Mouse (Mus musculus) embryo, embryonic 9.5 days (tissue): ENCODE results near the gene H2-Q10.
"Not testable (repeated sequence)": the region's sequence is repeated elsewhere in the genome, so short reads cannot be mapped to it uniquely, and the experiment has no call there.

Experiments used
- DNase-seq: peaks from one replicate; pipeline ENCODE4 v3.0.0-alpha.2; 2017; ENCODE audit errors: extremely low spot score

The H2-Q10 gene

DNA sequence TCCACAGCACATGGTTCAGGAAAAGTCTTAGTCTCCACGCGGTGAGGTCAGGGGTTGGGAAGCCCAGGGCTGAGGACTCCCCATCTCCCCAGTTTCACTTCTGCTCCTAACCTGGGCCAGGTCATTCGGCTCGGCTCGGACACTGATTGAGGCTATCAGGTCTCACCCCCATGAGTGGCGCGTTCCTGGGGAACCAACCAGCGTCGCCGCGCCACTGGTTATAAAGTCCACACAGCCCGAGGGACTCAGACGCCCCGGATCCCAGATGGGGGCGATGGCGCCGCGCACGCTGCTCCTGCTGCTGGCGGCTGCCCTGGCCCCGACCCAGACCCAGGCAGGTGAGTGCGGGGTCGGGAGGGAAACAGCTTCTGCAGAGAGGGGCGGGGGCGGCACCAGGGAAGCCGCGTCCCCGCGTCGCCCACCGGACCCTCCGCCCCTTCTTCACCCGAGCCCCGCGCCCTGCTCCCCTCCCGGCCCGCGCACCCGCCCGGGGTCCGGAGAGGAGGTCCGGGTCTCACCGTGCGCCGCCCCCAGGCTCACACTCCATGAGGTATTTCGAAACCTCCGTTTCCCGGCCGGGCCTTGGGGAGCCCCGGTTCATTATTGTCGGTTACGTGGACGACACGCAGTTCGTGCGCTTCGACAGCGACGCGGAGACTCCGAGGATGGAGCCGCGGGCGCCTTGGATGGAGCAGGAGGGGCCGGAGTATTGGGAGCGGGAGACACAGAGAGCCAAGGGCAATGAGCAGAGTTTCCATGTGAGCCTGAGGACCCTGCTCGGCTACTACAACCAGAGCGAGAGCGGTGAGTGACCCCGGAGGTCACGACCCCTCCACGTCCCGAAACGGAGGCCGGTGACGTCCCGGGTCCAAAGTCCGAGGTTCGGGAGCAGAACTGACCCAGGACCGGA lies at the start of gene H2-Q10:
Gene H2-Q10 (plus strand): TSS at position 248 of the 910 bp plus-strand sequence.
- DNase-seq: peak; percentile 29

DNA sequence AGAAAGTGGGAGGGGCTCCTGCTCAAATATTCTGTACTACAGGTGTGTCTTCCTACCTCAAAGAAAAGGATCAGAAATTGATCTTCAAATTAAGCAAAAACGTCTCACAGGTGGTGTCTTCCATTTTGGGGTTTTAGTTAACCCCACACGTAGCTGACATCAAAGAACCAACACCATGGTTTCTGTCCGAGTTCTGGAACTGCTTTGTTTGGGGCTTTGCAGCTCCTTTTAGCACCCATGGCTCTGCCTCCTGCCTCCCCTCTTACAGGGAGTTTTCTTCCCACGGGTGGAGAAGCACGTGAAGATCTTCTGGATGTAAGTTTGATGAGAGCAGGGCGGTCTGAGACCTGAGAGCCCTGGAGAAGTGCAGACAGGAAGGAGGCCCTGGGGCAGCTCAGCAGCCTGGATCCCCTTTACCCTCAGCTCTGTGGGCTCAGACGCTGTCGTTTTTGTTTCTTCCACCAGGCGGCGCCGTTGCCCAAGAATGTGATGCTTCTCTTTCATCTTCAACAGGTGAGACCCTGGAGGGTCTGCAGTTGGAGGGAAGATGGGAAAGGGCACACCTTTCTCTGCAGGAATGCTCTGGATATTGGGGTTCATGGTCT lies 49.6 kb upstream of the H2-Q10 start:
- DNase-seq: peak; percentile 47

DNA sequence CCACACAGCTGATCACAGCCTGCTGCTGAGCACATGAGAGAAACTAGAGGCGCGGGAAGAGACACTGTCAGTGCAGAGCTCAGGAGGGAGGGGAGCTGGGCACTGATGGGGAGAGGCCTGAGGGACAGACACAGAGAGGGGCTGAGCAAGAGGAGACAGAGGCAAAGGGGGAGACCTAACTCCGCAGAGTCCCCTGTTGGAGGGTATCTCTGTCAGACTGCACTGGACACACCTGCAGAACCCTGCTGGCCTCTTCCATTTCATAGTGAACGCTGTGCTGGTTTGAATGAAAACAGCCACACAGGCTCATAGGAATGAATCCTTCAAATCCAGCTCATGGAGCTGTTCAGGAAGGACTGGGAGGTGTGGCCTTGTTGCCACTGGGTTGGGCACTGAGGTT lies 48.6 kb upstream of the H2-Q10 start:
- DNase-seq: not testable (repeated sequence)

DNA sequence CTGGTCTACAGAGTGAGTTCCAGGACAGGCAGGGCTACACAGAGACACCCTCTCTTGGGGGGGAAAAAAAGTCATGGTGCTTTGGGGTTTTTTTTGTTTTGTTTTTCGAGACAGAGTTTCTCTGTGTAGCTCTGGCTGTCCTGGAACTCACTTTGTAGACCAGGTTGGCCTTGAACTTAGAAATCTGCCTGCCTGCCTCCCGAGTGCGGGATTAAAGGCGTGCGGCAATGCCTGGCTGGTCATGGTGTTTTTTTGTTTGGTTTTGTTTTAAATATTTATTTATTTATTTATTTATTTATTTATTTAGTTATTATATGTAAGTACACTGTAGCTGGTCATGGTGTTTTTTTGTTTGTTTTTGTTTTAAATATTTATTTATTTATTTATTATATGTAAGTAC lies 47.5 kb upstream of the H2-Q10 start:
- not testable (repeated sequence) for DNase-seq

DNA sequence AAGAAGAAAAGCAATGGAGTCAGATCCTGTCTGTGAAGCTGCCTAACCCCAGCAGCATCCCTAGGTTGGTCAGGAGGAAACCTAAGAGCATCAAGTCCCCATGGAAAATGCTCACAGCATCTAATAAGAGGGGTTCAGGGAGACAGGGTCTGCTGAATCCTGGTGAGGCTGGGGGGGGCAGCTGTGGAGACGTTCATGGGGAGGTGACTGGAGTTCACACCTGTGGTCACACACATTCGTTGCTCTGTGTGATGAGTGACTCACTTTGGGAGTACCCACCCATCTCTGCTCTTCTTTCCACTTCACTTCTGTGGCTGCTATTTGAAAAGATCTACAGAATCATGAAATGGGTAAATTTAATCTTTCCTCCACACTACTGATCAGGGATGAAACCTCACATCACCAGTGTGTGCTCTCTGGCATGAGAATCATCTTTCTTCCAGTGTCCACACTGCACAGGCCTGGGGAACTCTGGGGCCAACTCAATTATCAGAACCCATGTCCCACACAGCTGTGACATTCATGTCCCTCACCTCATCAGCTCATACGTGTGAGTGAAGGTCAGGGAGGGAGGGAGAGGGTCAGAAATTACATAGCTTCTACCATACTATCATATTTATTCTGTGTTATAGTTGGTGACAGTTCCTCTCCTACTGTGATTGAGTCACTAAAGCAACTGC lies 46.6 kb upstream of the H2-Q10 start:
- DNase-seq: not testable (repeated sequence)

DNA sequence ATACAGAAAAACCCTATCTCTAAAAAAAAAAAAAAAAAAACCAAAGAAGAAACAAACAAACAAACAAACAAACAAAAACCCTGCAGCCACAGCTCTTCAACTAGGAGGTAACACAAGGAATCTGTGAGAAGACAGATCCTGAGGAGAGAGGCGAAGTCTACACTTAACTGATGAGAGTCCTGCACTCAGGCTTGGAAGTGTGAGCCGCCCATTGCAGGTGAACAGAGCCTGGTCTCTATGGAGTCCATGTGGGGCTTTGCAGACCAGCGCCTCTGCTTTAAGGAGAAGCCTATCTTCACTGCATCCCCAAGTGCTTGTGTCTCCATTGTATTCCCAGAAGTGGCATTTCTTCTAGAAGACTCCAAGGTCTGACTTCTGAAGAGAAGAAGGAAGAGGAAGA lies 45.8 kb upstream of the H2-Q10 start:
- not testable (repeated sequence) for DNase-seq

DNA sequence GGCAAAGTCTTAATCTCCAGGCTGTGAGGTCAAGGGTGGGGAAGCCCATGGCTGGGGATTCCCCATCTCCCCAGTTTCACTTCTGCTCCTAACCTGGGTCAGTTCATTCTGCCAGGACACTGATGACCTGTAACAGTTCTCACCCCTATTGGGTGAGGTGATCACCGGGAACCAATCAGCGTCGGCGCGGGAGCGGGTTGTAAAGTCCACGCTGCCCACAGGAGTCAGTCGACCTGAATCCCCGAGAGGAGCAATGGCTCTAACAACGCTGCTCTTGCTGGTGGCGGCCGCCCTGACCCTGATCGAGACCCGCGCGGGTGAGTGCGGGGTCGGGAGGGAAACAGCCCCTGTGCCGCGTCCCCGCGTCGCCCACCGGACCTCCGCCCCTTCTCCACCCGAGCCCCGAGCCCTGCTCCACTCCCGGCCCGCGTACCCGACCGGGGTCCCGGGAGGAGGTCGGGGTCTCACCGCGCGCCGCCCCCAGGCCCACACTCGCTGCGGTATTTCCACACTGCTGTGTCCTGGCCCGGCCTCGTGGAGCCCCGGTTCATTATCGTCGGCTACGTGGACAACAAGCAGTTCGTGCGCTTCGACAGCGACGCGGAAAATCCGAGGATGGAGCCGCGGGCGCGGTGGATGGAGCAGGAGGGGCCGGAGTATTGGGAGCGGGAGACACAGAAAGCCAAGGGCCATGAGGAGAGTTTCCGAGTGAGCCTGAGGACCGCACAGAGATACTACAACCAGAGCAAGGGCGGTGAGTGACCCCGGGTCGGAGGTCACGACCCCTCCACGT lies 45.1 kb upstream of the H2-Q10 start, which contains the start of gene H2-Q6:
Gene H2-Q6 (plus strand): TSS at position 227 of the 793 bp plus-strand sequence.
- peak; percentile 63 for DNase-seq

DNA sequence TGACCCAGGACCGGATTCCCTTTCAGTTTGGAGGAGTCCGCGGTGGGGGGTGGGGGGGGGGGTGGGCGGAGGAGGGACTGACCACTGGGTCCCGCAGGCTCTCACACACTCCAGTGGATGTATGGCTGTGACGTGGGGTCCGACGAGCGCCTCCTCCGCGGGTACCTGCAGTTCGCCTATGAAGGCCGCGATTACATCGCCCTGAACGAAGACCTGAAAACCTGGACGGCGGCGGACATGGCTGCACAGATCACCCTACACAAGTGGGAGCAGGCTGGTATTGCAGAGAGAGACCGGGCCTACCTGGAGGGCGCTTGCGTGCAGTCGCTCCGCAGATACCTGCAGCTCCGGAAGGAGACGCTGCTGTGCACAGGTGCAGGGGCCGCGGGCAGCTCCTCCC lies 44.4 kb upstream of the H2-Q10 start:
- peak; percentile 32 for DNase-seq

DNA sequence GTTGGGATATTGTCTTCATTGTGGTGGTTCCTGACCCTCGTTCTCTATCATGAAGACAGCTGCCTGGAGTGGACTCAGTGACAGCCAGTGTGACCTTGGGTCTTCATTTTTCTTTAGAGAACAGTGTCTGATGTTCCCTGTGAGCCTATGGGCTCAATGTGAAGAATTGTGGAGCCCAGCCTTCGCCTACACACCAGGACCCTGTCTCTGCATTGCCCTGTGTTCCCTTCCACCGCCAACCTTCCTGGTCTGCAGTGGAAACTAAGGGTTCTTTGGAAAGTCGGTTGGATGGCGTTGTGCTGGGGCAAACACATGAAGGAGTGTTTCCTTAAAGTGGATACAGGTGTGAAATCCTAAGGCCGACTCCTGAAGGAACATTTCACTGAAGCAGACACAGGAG lies 41.0 kb upstream of the H2-Q10 start:
- DNase-seq: not testable (repeated sequence)

DNA sequence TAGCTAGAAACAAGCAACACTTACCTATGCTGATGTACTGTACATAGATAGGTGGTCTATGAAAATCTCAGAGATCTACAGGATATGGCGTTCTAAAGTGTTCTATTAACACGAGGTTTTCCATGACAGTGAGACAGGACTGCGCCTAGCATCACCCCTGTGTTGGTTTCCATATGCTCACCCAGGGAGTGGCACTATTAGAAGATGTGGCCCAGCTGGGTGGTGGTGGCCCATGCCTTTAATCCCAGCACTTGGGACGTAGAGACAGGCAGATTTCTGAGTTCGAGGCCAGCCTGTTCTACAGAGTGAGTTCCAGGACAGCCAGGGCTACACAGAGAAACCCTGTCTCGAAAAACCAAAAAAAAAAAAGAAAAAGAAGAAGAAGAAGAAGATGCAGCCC lies 39.2 kb upstream of the H2-Q10 start:
- DNase-seq: not testable (repeated sequence)

DNA sequence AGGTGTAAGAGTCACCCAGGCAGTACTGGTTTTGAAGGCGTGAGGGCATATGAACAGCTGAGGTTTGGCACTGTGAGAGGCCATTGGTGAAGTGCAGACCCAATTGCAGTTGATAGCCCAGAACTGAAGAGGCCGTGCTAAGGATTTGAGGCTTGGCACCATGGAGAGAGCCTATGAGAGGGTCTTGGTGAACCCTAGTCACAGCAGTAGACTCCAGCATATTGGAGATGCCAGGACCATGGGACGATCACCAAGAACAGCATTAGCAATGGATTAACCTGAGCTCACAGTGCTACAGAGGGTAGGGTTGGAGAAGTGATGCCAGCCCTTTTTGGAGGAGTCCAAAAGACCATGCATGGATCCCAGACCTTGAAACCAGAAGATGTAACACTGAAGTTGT lies 37.7 kb upstream of the H2-Q10 start:
- DNase-seq: not testable (repeated sequence)

DNA sequence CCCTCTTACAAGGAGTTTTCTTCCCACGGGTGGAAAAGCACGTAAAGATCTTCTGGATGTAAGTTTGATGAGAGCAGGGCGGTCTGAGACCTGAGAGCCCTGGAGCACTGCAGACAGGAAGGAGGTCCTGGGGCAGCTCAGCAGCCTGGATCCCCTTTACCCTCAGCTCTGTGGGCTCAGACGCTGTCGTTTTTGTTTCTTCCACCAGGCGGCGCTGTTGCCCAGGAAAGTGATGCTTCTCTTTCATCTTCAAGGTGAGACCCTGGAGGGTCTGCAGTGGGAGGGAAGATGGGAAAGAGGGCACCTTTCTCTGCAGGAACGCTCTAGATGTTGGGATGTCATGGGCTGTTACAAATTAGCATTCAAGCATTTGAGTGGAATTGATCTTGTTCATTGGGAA lies 35.1 kb upstream of the H2-Q10 start:
- peak; percentile 71 for DNase-seq

DNA sequence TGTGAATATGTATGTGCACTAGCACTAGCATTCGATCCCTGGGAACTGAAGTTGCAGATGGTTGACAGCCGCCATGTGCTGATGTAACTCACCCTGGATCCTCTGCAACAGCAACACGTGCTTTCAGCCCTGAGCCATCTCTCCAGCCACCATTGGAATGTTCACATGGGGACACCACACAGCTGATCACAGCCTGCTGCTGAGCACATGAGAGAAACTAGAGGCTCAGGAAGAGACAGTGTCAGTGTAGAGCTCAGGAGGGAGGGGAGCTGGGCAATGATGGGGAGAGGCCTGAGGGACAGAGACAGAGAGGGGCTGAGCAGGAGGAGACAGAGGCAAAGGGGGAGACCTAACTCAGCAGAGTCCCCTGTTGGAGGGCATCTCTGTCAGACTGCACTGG lies 34.3 kb upstream of the H2-Q10 start:
- DNase-seq: not testable (repeated sequence)

DNA sequence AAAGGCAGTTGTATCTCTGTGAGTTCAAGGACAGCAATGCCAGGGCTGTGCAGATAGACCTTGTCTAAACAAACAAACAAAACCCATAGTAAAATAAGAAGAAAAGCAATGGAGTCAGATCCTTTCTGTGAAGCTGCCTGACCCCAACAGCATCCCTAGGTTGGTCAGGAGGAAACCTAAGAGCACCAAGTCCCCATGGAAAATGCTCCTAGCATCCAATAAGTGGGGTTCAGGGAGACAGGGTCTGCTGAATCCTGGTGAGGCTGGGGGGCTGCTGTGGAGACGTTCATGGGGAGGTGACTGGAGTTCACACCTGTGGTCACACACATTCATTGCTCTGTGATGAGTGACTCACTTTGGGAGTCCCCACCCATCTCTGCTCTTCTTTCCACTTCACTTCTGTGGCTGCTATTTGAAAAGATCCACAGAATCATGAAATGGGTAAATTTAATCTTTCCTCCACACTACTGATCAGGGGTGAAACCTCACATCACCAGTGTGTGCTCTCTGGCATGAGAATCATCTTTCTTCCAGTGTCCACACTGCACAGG lies 32.4 kb upstream of the H2-Q10 start:
- not testable (repeated sequence) for DNase-seq

DNA sequence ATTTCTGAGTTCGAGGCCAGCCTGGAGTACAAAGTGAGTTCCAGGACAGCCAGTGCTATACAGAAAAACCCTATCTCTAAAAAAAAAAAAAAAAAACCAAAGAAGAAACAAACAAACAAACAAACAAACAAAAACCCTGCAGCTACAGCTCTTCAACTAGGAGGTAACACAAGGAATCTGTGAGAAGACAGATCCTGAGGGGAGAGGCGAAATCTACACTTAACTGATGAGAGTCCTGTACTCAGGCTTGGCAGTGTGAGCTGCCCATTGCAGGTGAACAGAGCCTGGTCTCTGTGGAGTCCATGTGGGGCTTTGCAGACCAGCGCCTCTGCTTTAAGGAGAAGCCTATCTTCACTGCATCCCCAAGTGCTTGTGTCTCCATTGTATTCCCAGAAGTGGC lies 31.5 kb upstream of the H2-Q10 start:
- DNase-seq: not testable (repeated sequence)

DNA sequence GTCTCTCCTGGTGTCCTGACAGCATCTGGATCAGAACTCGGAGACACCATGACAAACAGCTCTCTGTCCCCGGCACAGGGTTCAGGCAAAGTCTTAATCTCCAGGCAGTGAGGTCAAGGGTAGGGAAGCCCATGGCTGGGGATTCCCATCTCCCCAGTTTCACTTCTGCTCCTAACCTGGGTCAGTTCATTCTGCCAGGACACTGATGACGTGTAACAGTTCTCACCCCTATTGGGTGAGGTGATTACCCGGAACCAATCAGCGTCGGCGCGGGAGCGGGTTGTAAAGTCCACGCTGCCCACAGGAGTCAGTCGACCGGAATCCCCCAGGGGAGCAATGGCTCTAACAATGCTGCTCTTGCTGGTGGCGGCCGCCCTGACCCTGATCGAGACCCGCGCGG lies 31.0 kb upstream of the H2-Q10 start, which contains the start of gene H2-Q7:
Gene H2-Q7 (plus strand): TSS at position 271 of the 400 bp plus-strand sequence.
- DNase-seq: peak; percentile 82

DNA sequence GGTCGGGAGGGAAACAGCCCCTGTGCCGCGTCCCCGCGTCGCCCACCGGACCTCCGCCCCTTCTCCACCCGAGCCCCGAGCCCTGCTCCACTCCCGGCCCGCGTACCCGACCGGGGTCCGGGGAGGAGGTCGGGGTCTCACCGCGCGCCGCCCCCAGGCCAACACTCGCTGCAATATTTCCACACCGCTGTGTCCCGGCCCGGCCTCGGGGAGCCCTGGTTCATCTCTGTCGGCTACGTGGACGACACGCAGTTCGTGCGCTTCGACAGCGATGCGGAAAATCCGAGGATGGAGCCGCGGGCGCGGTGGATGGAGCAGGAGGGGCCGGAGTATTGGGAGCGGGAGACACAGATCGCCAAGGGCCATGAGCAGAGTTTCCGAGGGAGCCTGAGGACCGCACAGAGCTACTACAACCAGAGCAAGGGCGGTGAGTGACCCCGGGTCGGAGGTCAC lies 30.6 kb upstream of the H2-Q10 start:
- peak; percentile 62 for DNase-seq

DNA sequence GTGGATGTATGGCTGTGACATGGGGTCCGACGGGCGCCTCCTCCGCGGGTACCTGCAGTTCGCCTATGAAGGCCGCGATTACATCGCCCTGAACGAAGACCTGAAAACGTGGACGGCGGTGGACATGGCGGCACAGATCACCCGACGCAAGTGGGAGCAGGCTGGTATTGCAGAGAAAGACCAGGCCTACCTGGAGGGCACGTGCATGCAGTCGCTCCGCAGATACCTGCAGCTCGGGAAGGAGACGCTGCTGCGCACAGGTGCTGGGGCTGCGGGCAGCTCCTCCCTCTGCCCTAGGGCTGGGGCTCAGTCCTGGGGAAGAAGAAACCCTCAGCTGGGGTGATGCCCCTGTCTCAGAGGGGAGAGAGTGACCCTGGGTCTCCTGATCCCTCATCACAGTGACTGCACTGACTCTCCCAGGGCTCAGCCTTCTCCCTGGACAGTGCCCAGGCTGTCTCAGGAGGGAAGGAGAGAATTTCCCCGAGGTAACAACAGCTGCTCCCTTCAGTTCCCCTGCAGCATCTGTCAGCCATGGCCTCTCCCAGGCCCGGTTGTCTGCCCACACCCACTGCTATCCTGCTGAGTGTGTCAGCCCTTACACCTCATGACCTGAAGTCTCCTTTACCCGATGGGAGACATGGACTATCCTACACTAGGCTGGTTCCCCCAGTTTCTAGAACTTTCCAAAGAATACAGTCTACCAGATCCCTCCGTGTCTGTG lies 29.8 kb upstream of the H2-Q10 start:
- not testable (repeated sequence) for DNase-seq

DNA sequence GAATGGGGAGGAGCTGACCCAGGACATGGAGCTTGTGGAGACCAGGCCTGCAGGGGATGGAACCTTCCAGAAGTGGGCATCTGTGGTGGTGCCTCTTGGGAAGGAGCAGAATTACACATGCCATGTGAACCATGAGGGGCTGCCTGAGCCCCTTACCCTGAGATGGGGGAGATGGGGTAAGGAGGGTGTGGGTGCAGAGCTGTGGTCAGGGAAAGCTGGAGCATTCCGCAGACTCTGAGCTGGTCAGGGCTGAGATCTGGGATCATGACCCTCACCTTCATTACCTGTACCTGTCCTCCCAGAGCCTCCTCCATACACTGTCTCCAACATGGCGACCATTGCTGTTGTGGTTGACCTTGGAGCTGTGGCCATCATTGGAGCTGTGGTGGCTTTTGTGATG lies 27.5 kb upstream of the H2-Q10 start:
- DNase-seq: not testable (repeated sequence)

DNA sequence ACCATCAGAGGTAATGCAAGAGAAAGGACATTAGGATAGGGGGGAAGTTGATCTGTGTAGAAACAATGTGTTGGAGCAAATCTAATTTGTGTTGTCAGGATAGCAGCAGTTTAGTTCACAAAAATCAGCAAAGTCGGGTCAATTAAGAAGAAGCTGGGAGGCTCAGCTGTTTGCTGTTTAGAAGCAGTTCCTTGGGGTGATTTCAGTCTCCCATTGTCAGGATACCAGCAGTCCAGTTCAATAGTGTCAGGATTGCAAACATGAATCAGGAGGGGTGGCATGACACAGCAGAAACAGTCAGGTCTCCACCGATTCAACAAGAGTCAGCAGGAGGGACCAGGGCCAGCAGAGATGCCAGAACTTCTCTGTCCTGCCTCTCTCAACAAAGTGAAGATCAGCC lies 25.4 kb upstream of the H2-Q10 start:
- not testable (repeated sequence) for DNase-seq
